Mouse (Mus musculus) small intestine, adult 10 weeks (tissue): ENCODE results near the gene Morc2a. TPM values are rescaled to one million over a fixed set of nuclear protein-coding genes. Genes with fewer than 3 reads are reported as not detected.

Source experiments
- polyA plus RNA-seq: library from polyadenylated mRNA; stranded (reverse); fragments of 350-450 nt; fragmentation: Illumina TruSeq; extraction: RNeasy Lipid Tissue Mini Kit (QIAGEN cat#74804); gene quantifications from one replicate; pipeline ENCODE4 v1.2.3, GENCODE M21; 2014; ENCODE audit warnings: low replicate concordance

Morc2a gene
- polyA plus RNA-seq = 10.2 TPM

GRCm38 (mm10) chr11:3648964-3649841, at the start of gene Morc2a:
Gene Morc2a (plus strand): TSS chr11:3649191.

Other genes with a start within 250 kb of the Morc2a start
- 17.3 TPM for gene Limk2, start 240.0 kb upstream of the Morc2a start, polyA plus RNA-seq
- gene Rnf185, start 196.8 kb upstream of the Morc2a start, polyA plus RNA-seq = 24.3 TPM
- gene Pla2g3, start 160.9 kb upstream of the Morc2a start, polyA plus RNA-seq = not detected
- 0.78 TPM for gene Inpp5j, start 144.4 kb upstream of the Morc2a start, polyA plus RNA-seq
- gene Selenom, start 134.5 kb upstream of the Morc2a start, polyA plus RNA-seq = 1.5 TPM
- gene Smtn, start 108.6 kb upstream of the Morc2a start, polyA plus RNA-seq = not detected
- not detected for gene Osbp2, start 214.7 kb downstream of the Morc2a start, polyA plus RNA-seq
- not detected for gene 4921536K21Rik, start 245.9 kb downstream of the Morc2a start, polyA plus RNA-seq
- 1.1 TPM for gene Dusp18, start 246.0 kb downstream of the Morc2a start, polyA plus RNA-seq